Mouse (Mus musculus): ENCODE results near the gene Osbpl2.
A peak's percentile ranks its signal among the peaks of the same experiment; 100 is the strongest.

DNA sequence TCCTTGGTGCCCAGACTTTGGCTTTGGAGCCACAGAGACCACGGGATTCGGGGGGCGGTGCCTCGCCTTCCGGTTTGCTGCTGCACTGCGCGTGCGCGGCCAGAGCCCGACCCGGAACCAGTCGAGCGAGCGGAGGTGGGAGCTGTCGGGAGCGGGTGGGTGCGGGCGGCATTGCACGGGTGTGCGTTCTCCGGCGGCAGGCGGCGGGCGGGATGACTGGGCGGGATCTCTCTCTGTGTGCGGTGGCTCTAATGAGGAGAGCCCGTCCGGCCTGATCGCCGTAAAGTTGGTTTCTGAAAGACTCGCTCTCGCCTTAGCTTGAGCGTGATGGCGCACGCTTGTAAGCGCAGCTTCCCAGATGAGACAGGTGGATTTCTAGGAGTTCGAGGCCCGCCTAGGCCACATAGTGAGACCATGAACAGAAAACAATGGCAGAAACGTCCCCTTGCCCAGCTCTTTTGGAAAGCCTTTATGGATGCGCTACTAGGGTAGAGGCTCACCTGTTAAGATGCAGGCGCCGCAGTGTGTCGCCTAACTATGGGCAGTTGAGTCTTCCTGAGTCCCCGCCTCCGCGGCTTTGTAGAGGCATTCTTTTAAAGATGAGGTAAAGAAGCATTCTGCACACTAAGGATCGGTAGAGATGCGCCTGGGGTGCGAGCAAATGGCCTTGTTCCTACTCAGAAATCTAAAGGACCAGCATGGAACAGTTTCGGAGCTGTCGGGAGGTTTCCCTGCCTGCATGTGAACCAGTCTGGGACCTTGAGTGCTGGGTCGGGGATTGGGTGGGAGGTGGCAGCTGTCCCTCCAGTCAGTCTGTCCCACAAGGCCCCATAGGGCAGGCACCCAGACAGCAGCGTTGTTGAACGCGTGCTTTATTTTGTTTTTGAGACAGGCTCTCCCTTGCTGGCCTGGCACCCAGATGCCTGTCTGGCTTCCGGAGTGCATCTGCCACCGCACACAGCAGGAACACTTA lies 48.3 kb upstream of the Osbpl2 start, which contains the start of gene Mtg2:
- no peak for TF ChIP-seq CTCF (IDR thresholded peaks at IDR 0.05; ENCODE audit: borderline replicate concordance, extremely low read depth, insufficient read depth, insufficient read length)
- peak; percentile 96 for TF ChIP-seq POLR2A (IDR thresholded peaks at IDR 0.05; ENCODE audit: borderline replicate concordance, extremely low read depth, insufficient read depth, insufficient read length, poor library complexity, severe bottlenecking)
